Mouse (Mus musculus) retina, embryonic 14.5 days (tissue): ENCODE measurements at regions not wholly inside any gene's neighbourhood (a gene's known extent, or its start where the extent isn't known, plus 50 kb on each side); places are given as distances from the start of the nearest gene placed in this dataset.

Experiments
- DNase-seq: peaks from one replicate; pipeline ENCODE4 v3.0.0-alpha.2; 2015; ENCODE audit warnings: low spot score

DNA sequence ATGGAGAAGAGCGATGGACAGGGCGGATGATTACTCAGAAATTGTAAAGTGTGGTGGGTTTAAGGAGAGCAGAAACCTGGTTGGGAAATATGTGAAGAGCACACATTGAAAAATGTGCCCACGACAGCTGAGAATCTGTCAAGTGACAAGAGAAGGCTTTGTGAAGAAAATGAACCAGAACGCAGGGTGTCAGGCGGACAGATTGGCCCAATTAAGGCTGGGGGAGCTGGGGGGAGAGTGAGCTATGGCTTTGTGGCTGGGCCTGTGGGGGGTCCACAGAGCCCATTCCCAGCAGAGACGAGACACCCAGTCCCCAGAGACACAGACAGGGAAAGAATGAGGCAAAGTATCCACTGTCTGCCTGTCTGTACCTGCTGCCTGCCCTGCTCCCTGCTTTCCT is 153.3 kb downstream of the Shq1 start:
- DNase-seq = no peak

DNA sequence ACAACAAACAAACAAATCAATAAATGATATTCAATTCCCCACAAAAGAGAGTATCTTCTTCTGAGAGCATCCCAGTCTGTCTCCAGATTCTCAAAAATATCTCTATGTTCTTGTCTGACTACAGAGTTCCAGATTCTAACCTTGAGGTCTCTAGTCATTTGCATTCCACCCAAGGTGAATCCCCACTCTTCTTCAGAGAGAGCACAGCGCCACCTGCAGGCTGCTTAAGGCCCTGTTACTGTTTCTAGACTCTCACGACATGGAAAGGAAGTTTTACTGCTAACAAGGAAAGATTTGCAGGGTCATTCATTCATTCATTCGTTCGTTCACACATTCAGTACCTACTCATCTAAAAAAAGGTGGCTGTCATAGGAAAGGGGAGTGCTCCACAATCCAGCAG is 158.3 kb downstream of the Shq1 start:
- DNase-seq = peak; percentile 51

DNA sequence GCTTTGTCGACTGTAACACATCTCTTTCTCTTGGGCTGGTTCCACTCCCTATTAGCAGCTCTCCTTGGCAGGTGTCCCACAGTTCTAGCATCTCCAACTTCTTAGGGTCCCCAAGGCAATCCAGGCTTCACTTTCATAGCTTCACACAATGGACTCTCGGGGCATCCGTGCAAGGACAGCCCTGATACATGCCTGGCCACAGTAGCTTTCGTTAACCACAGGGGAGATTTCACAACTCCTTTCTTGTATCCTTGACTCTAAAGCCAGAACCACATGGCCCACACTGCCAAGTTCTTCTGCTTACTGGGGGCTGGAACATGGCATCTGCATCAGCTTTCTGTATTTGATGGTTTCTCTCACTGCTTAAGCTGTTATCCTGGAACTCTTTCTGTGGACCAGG is 160.3 kb downstream of the Shq1 start:
- no peak for DNase-seq

DNA sequence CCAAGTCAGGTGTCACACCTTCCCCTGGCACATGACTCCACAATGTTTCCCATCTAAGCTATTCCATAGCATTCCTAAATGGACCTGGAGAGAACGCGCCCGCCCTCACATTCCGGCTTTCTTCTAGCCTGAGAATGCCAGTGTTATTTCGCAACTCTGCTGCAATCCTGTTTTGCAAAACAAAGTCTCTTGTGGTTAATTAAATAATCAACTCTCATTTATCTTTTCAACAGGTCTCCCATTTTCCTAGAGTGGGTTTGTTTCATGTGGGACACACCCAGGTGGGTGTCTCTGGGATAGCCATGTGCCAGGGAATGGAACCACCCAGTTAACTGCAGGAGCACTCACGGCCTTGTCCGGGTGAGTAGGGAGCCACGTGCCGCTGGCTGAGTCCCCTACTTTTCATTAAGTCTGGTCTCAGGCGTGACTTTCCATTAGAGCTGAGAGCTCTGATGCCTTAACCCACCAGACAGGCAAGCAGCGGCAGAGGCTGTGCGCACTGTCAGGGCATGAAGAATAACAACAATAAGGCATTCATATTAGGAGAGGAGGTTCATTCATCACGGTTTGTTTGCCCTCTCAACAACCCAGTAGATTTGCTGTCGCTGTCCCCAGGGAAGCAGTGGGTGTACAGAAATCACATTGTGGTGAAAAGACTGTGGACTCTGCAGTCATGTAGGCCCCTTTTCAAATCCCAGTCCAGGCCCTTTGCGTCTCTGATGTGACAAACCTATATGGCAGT is 165.3 kb downstream of the Shq1 start:
- no peak for DNase-seq

DNA sequence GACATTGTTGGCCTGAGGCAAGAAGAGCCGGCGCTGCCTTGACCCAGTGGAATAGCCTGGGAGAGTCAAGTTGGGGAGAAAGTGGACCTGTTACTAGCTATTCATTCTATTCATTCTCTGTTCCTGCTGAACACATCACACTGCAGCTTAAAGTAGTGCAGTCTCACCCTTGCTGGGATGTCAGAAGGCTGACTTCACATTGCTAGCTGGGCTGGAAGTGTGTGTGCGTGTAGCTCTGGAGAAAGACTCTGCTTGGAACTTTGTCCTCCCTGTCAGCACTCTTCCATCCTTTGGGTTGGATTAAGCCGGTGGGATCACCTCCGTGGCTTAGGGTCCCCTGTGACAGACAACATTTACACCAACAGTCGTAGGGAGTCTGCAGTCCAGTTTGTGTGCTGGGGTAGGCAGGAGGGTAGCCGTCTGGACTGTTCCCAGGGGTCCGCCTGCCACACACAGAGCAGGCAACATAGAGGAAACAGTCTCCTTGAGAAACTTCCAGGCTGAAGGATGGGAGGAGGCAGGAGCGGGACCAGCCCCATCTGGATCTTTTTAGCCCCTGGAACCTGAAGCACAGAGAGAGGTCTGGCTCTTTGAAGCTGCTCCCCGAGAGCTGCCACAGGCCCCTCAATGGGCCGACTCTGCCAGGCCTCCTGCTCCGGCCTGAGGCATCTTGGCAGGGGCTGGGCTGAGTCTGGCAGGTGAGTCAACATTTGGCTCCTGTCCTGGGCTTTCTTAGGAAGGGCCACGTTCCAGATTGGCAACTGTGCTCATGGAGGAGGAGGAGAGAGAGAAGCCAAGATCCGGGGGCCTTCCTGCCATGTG is 167.8 kb downstream of the Shq1 start:
- no peak for DNase-seq

DNA sequence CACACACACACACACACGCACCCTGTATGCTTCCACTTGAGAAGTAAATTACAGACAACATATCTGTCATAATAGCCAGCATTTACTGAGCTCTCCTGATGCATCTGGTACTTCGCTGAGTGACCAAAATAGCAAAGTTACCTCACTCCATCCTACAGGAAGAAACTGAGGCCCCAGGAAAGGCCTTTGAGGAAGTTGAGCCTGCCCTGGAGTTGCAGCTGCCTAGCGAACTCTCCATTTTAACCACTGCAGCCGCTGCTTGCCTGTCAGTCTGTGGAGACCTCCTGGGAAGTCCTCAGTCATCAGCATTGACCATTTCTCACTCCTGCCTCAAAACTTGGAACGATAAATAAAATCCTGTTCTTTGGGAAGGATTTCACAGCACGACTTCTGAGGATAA is 168.8 kb downstream of the Shq1 start:
- DNase-seq = no peak

DNA sequence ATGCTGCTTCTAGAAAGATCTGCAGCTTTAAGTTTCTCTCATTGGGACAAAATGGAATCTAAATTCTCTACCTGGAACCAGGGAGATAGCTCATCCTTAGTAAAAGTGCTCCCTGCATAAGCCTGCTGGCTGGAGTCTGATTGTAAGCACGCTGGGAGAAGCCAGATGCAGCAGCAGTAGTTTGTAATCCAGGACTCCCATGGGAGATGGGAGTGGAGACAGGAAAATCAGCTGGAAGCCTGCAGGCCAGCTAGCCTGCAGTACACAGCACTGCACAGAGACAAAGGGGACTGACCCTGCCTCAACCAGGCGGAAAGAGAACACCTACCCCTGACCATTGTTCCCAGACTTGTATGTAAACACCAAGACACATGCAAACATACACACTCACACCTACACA is 170.2 kb downstream of the Shq1 start:
- DNase-seq = peak; percentile 41

DNA sequence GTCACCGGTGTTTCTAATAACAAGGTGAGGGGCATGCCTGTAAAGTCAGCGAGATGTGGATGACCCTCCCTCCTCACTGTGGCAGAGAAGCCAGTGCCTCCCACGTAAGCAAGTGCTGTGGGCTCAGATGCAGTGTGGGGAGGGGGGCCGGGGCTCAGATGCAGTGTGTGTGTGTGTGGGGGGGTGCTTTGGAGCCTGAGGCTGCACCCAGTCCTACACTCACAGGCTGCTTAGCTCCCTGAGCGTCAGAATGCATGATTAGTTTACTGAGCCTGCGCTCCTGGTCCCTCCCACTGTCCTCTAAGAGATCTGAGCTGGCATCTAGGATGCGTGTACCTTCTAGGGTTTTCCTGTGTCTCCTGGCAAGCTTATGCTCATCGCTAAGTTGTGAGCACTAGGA is 170.9 kb downstream of the Shq1 start:
- no peak for DNase-seq

DNA sequence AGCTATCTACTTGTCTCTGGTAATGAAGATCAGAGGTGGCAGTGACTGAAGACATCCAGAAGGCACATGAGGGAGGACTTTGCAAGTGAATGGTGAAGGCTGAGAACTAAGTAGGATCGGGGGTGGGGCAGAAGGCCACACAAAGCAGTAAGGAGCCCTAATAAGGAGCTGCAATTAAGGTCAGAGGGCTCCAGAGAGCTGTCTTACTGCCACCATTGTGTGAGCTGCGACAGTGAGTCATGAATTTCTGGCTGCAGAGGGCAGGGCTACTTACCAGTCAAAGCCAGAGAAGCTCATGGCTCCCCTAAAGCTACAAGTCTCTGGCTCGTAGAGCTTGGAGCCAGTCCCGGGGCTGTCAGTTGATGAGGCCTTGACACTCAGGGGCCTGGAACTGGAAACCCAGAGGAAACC is 172.1 kb downstream of the Shq1 start:
- peak; percentile 41 for DNase-seq

DNA sequence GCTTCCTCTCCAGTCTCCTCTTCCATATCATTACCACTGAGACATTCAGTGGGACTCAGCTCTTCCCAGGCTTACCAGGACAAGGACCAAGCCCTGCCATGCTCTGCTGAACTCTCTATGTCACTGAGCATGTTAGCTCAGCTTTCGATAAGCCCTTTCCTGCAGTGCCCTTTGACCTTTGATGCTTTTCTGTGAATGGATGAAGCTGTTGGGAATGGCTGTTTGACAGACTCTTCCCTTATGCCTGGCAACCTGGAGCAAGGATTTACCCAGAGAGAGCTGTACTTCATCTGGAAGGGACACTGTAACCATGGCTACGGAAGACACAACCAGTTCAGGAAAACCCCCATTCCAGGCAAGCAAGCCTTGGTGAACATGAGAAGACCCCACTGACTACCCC is 172.8 kb downstream of the Shq1 start:
- no peak for DNase-seq

DNA sequence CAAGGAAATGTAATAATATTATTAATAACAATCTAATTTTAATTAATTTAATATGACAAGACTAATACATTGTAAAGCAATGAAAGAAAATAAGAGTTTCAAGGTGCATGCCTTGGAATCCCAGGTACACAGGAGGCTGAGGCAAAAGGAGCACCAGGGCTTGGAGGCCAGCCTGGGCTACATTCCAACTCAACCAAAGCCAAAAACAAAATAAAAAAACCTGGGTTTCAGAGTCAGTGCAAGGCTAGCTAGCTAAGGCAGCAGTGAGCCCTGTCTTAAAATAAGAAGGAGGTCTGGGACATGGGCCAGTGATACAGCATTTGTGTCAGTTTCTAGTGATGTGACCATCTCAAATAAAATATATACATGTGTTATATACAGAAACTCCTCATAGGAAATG is 174.8 kb downstream of the Shq1 start:
- no peak for DNase-seq

DNA sequence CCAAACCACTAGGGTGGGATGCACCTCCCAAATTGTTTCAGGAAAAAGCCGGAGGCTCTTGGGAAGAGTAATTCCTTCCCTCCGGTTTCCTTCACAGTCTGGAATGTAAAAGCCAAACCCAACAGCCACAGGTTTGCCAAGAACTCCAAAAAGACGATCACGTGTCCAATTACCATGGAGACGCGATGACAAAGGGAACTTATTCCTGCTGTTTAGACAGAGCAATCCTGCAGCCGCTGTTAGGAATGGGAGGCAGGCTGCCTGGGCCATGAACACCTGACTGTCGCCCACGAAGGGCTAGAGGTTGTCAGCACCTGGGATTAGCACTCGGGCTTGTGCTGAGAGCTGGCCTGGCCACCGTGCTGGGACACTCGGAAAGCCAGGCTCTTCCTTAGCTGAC is 175.8 kb downstream of the Shq1 start:
- DNase-seq = no peak

DNA sequence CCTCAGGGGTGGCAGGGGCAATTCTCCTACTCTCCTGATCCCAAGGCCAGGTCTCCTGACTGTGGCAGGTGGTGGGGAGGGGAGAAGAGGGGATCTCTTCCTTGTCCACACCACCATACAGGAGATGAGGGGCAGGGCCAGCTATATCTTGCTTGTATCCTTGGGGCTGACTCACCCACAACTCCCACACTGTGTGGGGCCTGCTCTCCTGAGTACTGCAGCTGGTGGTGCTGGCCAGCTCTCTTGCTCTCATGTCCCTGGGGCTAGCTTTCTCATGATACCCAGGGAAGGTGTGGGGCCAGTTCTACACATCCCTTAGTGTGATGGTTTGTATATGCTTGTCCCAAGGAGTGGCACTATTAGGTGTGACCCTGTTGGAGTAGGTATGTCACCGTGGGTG is 177.4 kb downstream of the Shq1 start:
- no peak for DNase-seq

DNA sequence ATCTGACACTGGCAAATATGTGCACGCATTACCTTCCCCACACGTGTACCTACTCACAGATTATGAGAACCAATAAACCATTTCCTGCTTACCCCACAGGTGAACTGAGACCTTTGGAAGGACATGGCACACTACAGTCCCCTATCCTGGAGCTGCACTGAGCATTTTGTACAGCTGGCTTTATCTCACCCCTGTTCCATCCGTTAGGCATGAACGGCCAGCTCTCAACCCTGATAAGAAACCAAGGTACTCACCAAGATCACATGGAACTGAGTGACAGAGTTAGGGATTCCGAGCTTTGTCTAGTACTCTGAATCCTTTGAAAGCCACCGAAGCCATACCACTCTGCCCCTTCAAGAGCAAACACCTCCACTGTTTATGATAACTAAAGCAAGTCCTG is 179.1 kb downstream of the Shq1 start:
- DNase-seq = no peak

DNA sequence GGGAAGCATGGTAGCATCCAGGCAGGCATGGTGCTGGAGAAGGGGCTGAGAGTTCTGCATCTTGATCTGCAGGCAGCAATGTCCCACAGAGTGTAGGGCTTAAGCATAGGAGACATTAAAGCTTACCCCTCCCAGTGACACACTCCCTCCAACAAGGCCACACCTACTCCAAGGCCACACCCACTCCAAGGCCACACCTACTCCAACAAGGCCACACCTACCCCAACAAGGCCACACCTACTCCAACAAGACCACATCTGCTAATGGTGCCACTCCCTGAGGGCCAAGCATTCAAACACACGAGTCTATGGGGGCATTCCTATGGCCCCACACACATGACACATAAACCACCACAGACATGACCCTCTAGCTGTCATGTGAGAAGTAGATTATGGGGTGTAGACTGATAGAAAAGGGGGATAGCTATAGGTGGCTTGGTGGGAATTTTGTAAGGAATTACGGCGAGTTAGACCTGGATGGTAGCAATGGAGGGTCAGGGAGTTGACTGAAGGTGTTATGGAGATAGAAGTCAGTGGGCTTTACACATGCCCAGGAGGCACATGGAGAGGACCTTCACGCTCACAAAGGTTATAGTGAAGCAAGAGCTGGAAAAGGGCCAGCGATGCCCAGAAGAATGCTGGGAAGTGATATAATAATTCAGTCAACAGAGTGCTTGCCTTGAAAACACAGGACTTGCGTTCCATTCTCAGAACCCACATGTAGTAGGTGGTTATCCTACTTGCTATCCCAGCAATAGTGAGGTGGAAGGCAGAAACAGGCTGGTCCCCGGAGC is 179.8 kb downstream of the Shq1 start:
- no peak for DNase-seq

DNA sequence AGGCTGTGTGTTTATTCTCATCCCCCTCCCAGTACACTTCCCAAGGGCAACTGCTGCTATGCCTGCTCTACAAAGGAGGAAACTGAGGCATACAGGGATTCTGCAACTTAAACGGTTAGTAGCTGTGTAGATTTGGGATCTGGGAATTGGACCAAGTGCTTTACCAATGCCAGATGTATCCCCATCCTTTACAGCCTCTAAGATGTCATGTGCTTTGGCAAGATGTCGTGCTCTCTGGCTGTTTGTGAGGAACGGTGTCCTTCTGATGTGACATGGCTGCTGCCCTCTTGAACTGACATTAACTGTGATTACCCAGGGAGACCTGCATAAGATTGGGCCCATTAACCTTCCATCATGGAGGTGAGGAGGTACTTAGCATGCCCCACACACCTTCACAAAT is 187.1 kb downstream of the Shq1 start:
- no peak for DNase-seq

DNA sequence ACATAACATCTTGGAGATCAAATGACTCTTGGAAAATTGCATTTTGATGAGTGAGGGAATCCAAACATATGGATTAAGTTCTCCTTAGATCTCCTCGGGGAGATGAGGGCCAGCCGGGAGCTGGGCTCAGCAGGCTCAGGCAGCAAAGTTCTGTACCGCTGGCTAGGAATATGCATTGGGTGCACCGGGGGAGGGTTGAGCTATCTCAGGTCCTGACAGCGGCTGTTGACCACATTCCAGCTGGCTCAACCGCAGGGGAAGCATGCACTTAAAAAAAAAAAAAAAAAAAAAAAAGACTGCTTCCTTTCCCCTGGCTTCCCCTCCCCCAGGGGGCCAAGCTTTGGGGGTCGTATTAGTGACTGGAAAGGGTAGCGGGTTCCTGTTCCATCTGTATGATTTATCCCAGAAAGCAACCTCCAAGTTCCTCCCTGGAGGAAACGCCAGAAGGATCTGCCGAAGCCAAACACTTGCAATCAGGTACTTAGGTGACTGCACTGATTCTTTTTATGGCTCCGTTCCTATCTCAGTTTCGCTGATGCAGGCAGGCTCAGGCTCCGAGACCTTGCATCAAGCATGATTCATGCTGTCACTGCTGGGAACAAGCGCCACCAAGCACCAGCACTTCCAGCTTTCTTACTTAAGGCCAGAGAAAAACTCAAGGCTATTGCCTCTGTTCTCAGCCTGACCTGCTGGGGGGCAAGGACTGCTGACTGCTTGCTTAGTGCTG is 187.7 kb downstream of the Shq1 start:
- DNase-seq = no peak

DNA sequence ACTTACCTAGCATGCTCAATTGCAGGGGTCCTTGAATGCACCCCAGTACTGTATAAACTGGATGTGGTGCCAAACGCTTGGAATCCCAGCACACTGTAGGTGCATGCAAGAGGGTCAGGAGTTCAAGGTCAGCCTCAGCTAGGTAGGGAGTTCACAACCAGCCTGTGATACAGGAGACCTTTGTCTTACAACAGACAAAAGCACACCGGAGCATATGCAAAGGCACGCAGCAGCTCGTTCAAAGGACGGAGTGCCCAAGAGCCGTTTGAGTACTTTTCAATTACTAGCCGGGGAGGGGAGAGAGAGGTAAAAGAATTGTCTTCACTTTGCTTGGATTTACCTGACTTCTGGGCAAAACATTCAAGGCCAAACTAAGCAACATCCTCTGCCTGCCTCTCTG is 188.4 kb downstream of the Shq1 start:
- no peak for DNase-seq

DNA sequence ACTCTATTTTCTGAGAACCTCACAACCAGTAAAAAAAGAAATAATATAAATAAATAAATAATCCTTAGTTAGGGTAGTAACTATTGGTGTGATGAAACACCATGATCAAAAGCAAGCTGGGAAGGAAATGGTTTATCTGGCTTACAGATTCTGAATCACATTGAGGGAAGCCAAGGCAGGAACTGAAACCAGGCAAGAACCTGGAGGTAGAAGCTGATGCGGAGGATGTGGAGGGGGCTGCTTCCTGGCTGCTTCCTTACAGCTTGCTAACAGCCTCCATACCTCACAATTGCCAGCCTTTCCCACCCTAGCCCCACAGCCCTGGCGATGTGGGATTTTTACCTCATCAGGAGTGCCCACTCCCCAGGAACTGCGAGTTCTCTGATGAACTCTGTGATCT is 190.4 kb downstream of the Shq1 start:
- no peak for DNase-seq

DNA sequence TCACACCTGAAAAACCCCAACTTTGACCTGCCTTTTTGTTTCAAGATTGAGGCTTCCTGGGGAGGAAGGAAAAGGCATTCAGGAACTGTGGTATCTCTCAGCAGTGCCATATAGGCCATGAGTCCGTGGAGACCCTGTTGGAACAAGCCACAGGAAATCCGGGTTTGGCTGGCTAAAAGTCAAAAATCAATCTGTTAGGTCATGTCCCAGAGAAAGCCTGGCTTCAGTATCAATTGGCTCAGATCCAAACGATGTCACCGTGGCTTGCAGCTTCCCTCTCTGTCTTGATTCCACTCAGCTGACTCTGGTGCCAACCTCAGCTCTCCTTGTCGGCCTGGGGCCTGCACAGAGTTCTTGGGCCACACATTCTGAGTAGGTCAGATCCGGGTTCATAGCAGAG is 191.1 kb downstream of the Shq1 start:
- DNase-seq = no peak

DNA sequence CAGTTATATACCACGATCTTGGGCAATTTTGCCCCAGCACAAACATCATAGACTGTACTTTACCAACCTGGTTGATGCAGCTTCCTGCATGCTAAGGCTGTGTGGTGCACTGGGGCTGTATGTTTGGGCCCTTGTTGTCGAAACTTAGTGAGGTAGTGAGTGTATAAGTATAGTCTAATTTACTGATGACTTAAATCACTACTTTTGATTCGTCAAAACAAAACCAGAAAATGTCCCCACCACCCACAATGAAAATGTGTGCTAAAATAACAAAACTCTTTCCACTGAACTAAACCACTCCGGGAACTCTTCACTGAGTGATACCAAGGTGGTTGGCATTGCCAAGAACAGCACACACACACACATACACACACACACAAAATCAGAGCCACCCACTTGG is 191.5 kb downstream of the Shq1 start:
- DNase-seq = no peak
